Mouse (Mus musculus): ENCODE data around the gene Maml3. TPM values are rescaled to one million over a fixed set of nuclear protein-coding genes. Genes with fewer than 3 reads are reported as not detected.

The Maml3 gene
- polyA plus RNA-seq, 1 experiment, result 3.1 TPM

DNA sequence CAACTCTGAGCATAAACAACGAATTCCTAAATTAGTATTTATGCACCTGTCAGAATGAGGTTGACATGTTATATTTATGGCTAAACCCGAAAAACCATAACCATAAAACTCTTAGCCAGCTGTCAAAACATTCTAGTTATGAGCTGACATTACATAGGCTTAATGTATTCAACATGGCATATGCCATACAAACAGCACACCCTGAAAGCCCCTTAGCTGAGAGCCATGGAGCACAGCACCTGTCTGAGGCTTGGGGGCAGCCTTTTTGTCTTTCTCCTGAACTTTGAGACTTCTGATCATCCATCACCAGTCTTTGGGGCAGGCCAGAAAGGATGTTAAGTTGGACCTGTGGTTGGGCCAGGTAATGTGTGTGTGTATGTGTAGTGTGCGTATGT, 41.6 kb downstream of the Maml3 start:
- TF ChIP-seq USF1 (IDR thresholded peaks at IDR 0.05; ENCODE audit: low read depth) (no peak), MYOD1 (IDR thresholded peaks at IDR 0.05; ENCODE audit: control insufficient read depth in 1 of 3, insufficient read length in 2 of 3, low read depth in 2 of 3) (peak in 2 of 3 experiments; percentile 38 to 62)
- no peaks in the 10 kb centered on the region for H3K27me3 ChIP-seq (ENCODE audit: control insufficient read depth, insufficient read depth, insufficient read length)
- no peak overlapping the region for H3K4me2 ChIP-seq (ENCODE audit: low read depth)
- no peaks in the 10 kb centered on the region for H3K36me3 ChIP-seq (ENCODE audit: control insufficient read depth, insufficient read depth)
- peaks cover 54% of the 10 kb centered on the region for H3K79me2 ChIP-seq (ENCODE audit: control insufficient read depth, insufficient read depth)
- no peak overlapping the region for H3ac ChIP-seq (ENCODE audit: control insufficient read depth, insufficient read length)
- no peak overlapping the region for H3K4me3 ChIP-seq

GRCm38 (mm10) chr3:52062389-52063260, 42.3 kb downstream of the Maml3 start:
- H3K4me3 ChIP-seq, result no peak overlapping the region
- H3ac ChIP-seq (ENCODE audit: control insufficient read depth, insufficient read length), result no peak overlapping the region
- TF ChIP-seq CEBPB (IDR thresholded peaks at IDR 0.05; ENCODE audit: insufficient read depth, poor library complexity, severe bottlenecking) (no peak), MYOD1 (IDR thresholded peaks at IDR 0.05; ENCODE audit: control insufficient read depth in 1 of 3, insufficient read length in 2 of 3, low read depth in 2 of 3) (no peak), TCF3 (IDR thresholded peaks at IDR 0.05; ENCODE audit: insufficient read length, low read depth) (no peak), POLR2AphosphoS2 (IDR thresholded peaks at IDR 0.05; ENCODE audit: insufficient read length, low read depth) (no peak), E2F4 (IDR thresholded peaks at IDR 0.05; ENCODE audit: insufficient read depth) (no peak), REST (IDR thresholded peaks at IDR 0.05; ENCODE audit: insufficient read depth, insufficient read length) (no peak), USF1 (IDR thresholded peaks at IDR 0.05; ENCODE audit: low read depth) (no peak), SRF (IDR thresholded peaks at IDR 0.05; ENCODE audit: control insufficient read depth, insufficient read length, low read depth) (no peak)
- H3K4me2 ChIP-seq (ENCODE audit: low read depth), result no peak overlapping the region
- H3K79me2 ChIP-seq (ENCODE audit: control insufficient read depth, insufficient read depth), result peaks cover 50% of the 10 kb centered on the region
- H3K36me3 ChIP-seq (ENCODE audit: control insufficient read depth, insufficient read depth), result no peaks in the 10 kb centered on the region
- no peaks in the 10 kb centered on the region for H3K27me3 ChIP-seq (ENCODE audit: control insufficient read depth, insufficient read depth, insufficient read length)

DNA sequence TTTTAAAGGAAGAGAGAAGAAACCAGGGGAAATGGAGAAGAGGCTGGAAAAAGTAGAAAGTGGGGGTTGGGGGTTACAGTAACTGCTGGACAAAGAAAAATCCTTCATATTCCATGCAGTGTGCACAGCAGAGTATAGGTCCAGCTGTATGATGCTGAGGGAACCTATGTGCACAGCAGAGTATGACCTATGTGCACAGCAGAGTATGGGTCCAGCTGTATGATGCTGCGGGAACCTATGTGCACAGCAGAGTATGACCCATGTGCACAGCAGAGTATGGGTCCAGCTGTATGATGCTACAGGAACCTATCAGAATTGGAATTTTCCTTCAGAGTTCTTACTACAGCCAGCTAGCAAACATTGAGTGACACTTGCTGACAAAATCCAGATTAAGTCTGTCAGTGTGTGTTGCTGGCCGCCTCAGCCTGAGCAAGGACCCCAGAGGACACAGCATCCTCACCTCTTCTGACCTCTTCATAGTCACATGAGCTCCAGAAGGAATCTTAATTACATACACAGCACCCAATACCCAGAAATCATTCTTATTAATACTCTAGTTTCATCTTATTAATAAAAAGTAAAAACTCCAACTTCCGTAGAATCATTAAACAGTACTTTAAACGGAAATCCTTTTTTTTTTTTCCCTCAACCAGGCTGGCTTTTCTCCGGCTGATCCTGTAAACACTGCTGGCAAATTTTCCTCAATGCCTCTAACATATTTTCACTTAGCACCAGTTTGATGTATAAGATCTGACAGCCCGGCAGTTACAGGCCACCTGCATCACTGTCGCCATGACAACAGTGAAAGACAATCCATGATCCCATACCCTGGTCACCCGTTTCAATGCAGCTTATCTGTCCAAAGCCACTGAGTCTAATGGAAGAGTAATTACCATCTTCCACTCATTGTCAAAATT, 43.1 kb downstream of the Maml3 start:
- TF ChIP-seq MAX (IDR thresholded peaks at IDR 0.05; ENCODE audit: low read depth) (no peak), POLR2AphosphoS2 (IDR thresholded peaks at IDR 0.05; ENCODE audit: insufficient read length, low read depth) (no peak), E2F4 (IDR thresholded peaks at IDR 0.05; ENCODE audit: insufficient read depth) (no peak), REST (IDR thresholded peaks at IDR 0.05; ENCODE audit: insufficient read depth, insufficient read length) (no peak), MYOG (IDR thresholded peaks at IDR 0.05; ENCODE audit: control insufficient read depth in 1 of 3, insufficient read depth in 1 of 3, insufficient read length in 2 of 3, low read depth in 2 of 3) (no peak), POLR2A (IDR thresholded peaks at IDR 0.05; ENCODE audit: insufficient read length, low read depth) (no peak), CEBPB (IDR thresholded peaks at IDR 0.05; ENCODE audit: insufficient read depth, poor library complexity, severe bottlenecking) (no peak), TCF3 (IDR thresholded peaks at IDR 0.05; ENCODE audit: insufficient read length, low read depth) (no peak), SRF (IDR thresholded peaks at IDR 0.05; ENCODE audit: control insufficient read depth, insufficient read length, low read depth) (no peak), MYOD1 (IDR thresholded peaks at IDR 0.05; ENCODE audit: control insufficient read depth in 1 of 3, insufficient read length in 2 of 3, low read depth in 2 of 3) (no peak), TCF12 (IDR thresholded peaks at IDR 0.05; ENCODE audit: insufficient read depth, poor library complexity, severe bottlenecking) (no peak), USF1 (IDR thresholded peaks at IDR 0.05; ENCODE audit: low read depth) (no peak)
- Histone ChIP-seq H3K27me3 (ENCODE audit: control insufficient read depth, insufficient read depth, insufficient read length) (no peaks in the 10 kb centered on the region), H3K4me2 (ENCODE audit: low read depth) (peak overlapping the region; percentile 70), H3K36me3 (ENCODE audit: control insufficient read depth, insufficient read depth) (no peaks in the 10 kb centered on the region), H3K4me3 (no peak overlapping the region), H3K79me2 (ENCODE audit: control insufficient read depth, insufficient read depth) (peaks cover 41% of the 10 kb centered on the region), H3ac (ENCODE audit: control insufficient read depth, insufficient read length) (no peak overlapping the region)

DNA sequence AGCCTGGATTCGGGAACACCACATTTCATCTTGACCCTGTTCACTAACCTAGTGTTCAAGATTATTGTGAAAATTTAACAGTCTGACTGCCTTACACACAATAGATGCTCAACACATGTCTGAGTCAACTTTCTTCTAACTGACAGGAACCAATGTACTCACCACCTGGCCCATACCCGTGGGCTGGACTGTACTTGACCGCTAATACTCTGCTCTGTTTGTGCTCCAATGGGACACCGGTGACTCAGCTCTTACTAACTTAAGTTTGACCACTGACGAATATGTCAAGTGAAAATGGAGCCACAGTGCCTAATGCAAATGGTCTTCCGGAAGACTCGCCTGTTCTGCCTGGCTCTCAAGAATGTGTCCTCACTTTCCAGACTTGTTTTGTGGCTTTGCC, 44.0 kb downstream of the Maml3 start:
- Histone ChIP-seq H3ac (ENCODE audit: control insufficient read depth, insufficient read length) (no peak overlapping the region), H3K36me3 (ENCODE audit: control insufficient read depth, insufficient read depth) (no peaks in the 10 kb centered on the region), H3K4me2 (ENCODE audit: low read depth) (peak overlapping the region; percentile 70), H3K4me3 (no peak overlapping the region), H3K79me2 (ENCODE audit: control insufficient read depth, insufficient read depth) (peaks cover 35% of the 10 kb centered on the region), H3K27me3 (ENCODE audit: control insufficient read depth, insufficient read depth, insufficient read length) (no peaks in the 10 kb centered on the region)
- no peak for TF ChIP-seq CEBPB (IDR thresholded peaks at IDR 0.05; ENCODE audit: insufficient read depth, poor library complexity, severe bottlenecking)
- TF ChIP-seq TCF12 (IDR thresholded peaks at IDR 0.05; ENCODE audit: insufficient read depth, poor library complexity, severe bottlenecking), result peak; percentile 74
- TF ChIP-seq MYOG (IDR thresholded peaks at IDR 0.05; ENCODE audit: control insufficient read depth in 1 of 3, insufficient read depth in 1 of 3, insufficient read length in 2 of 3, low read depth in 2 of 3), result peak in 1 of 3 experiments; percentile 42
- no peak for TF ChIP-seq E2F4 (IDR thresholded peaks at IDR 0.05; ENCODE audit: insufficient read depth)
- TF ChIP-seq MYOD1 (IDR thresholded peaks at IDR 0.05; ENCODE audit: control insufficient read depth in 1 of 3, insufficient read length in 2 of 3, low read depth in 2 of 3), result peak; percentile 42 to 97 (median 92)
- peak; percentile 48 for TF ChIP-seq TCF3 (IDR thresholded peaks at IDR 0.05; ENCODE audit: insufficient read length, low read depth)

All from myocyte (in vitro differentiated cells).